ENCODE assay signal across 9 mouse cellular contexts in the genomic region with DNA sequence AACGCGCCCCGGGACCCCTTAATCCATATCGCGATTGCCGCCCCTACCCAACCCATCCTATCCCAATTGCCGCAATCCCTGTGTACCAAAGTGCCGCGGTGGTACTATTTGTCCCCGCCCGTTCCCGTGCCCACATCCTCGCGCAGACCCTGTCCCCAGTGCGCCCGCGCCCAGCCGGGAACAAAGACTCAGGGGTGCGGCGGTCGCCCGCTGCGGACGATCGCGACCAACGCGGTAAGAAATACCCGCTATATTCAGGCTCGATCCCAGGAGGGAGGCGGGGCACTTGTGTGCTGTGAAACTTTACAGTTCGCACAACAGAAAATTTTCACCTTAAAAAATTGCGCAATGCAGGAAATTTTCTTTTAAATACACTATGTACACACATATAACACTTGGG. TPM values are rescaled to one million over a fixed set of nuclear protein-coding genes. Genes with fewer than 3 reads are reported as not detected.
DNase-seq lines count a peak whose midpoint lies in the region; ATAC-seq and TF ChIP-seq lines count a peak whose summit lies in the region.
"Had no signal": no experiment of that assay in that cellular context is flagged by ENCODE, and none has a peak within 500 bp of the region (broad histone marks: within the 10 kb centered on the region; RNA-seq: fewer than 3 reads in every experiment).

No protein-coding gene starts in this region.

- peaks cover 14% of the 10 kb centered on the region; the same call in 1 of the 2 replicates for H3K9me3 ChIP-seq in embryonic facial prominence, embryonic 11.5 days (replicated peaks; ENCODE audit: control insufficient read depth, low read length)
- H3K9me3 ChIP-seq in intestine, embryonic 15.5 days: 0 out of 2 replicates have a peak, but pooled peaks cover 2% of the 10 kb centered on the region
- H3K9me3 ChIP-seq in neural tube, embryonic 13.5 days: peaks cover 53% of the 10 kb centered on the region

- DNase-seq in layer of hippocampus, adult 2 months (ENCODE audit: low spot score in 2 of 2): no peak
- no peak for DNase-seq in layer of hippocampus, postnatal 25 days (ENCODE audit: extremely low spot score in 1 of 2, low spot score in 1 of 2)
- DNase-seq in embryonic facial prominence, embryonic 11.5 days (ENCODE audit: low spot score): peak; percentile 41
- DNase-seq in adrenal gland, postnatal 36 days: no peak
- no peak for DNase-seq in kidney, adult 2 months
- DNase-seq in left cerebral cortex, postnatal 36 days (ENCODE audit: low spot score in 2 of 2): no peak
- DNase-seq: thymus, adult 2 months had no signal

- intact Hi-C loops in left cerebral cortex, postnatal 36 days (cut with DNase I): no loop called here

- TF ChIP-seq CTCF in layer of hippocampus, adult 2 months (conservative IDR thresholded peaks at IDR 0.05): no peak
- no peak for TF ChIP-seq CTCF in kidney, adult 2 months (conservative IDR thresholded peaks at IDR 0.05; ENCODE audit: insufficient read depth, insufficient read length, low read depth, low read length)

- peak overlapping the region; percentile 59 for H3K4me3 ChIP-seq in layer of hippocampus, adult 2 months
- peak overlapping the region; percentile 65 for H3K4me3 ChIP-seq in embryonic facial prominence, embryonic 11.5 days (ENCODE audit: low read depth, low read length)
- H3K4me3 ChIP-seq in intestine, embryonic 15.5 days (replicated peaks): peak overlapping the region; percentile 43
- peak overlapping the region; percentile 59 for H3K4me3 ChIP-seq in neural tube, embryonic 13.5 days
- H3K4me3 ChIP-seq in kidney, adult 2 months (ENCODE audit: insufficient read depth, low read depth, low read length): no peak overlapping the region

- 54% methylated on average over 33 of the region's 33 CpGs for WGBS in embryonic facial prominence, embryonic 11.5 days
- WGBS in intestine, embryonic 15.5 days: 51% methylated on average over 33 of the region's 33 CpGs
- WGBS in neural tube, embryonic 13.5 days: 37% methylated on average over 33 of the region's 33 CpGs
- 60% methylated on average over 33 of the region's 33 CpGs for WGBS in kidney, adult 2 months

- H3K9ac ChIP-seq in embryonic facial prominence, embryonic 11.5 days (replicated peaks; ENCODE audit: low read length): peak overlapping the region; percentile 85
- H3K9ac ChIP-seq in intestine, embryonic 15.5 days: peak overlapping the region; percentile 44
- H3K9ac ChIP-seq in neural tube, embryonic 13.5 days: peak overlapping the region; percentile 88

- no peaks in the 10 kb centered on the region for H3K27me3 ChIP-seq in embryonic facial prominence, embryonic 11.5 days (ENCODE audit: control insufficient read depth, insufficient read depth, low read length)
- no peaks in the 10 kb centered on the region for H3K27me3 ChIP-seq in intestine, embryonic 15.5 days (replicated peaks)
- no peaks in the 10 kb centered on the region for H3K27me3 ChIP-seq in neural tube, embryonic 13.5 days
- H3K27me3 ChIP-seq in kidney, adult 2 months (replicated peaks; ENCODE audit: control insufficient read depth, insufficient read depth, low read length): no peaks in the 10 kb centered on the region

- H3K4me1 ChIP-seq in embryonic facial prominence, embryonic 11.5 days (ENCODE audit: control insufficient read depth, insufficient read depth, low read length): no peaks in the 10 kb centered on the region
- H3K4me1 ChIP-seq in intestine, embryonic 15.5 days (replicated peaks): peaks cover 31% of the 10 kb centered on the region
- H3K4me1 ChIP-seq in neural tube, embryonic 13.5 days (replicated peaks): peaks cover 74% of the 10 kb centered on the region
- H3K4me1 ChIP-seq in kidney, adult 2 months (ENCODE audit: control insufficient read depth, insufficient read depth, low read length): peaks cover 7% of the 10 kb centered on the region

- TF ChIP-seq POLR2A in kidney, adult 2 months (IDR thresholded peaks at IDR 0.05; ENCODE audit: low read depth, low read length): no peak

- H3K4me2 ChIP-seq in embryonic facial prominence, embryonic 11.5 days (ENCODE audit: low read depth, low read length): peak overlapping the region; percentile 29
- peak overlapping the region; percentile 65 for H3K4me2 ChIP-seq in intestine, embryonic 15.5 days (replicated peaks)
- H3K4me2 ChIP-seq in neural tube, embryonic 13.5 days: peak overlapping the region; percentile 79

- H3K36me3 ChIP-seq in embryonic facial prominence, embryonic 11.5 days (replicated peaks; ENCODE audit: control insufficient read depth, insufficient read depth, low read depth, low read length): peaks cover 16% of the 10 kb centered on the region
- H3K36me3 ChIP-seq in intestine, embryonic 15.5 days: peaks cover 47% of the 10 kb centered on the region
- H3K36me3 ChIP-seq in neural tube, embryonic 13.5 days: peaks cover 84% of the 10 kb centered on the region
- H3K36me3 ChIP-seq in kidney, adult 2 months (ENCODE audit: control insufficient read depth, insufficient read depth, low read length): no peaks in the 10 kb centered on the region

- ATAC-seq in embryonic facial prominence, embryonic 11.5 days (replicated peaks; ENCODE audit: insufficient number of reproducible peaks, low FRiP score, low TSS enrichment, low read depth): no peak
- ATAC-seq in intestine, embryonic 15.5 days: no peak
- ATAC-seq in neural tube, embryonic 13.5 days (ENCODE audit: low read depth): peak; percentile 16

- peak overlapping the region; percentile 77 for H3K27ac ChIP-seq in layer of hippocampus, adult 2 months
- peak overlapping the region; percentile 84 for H3K27ac ChIP-seq in embryonic facial prominence, embryonic 11.5 days (replicated peaks; ENCODE audit: low read depth, low read length)
- no peak overlapping the region for H3K27ac ChIP-seq in intestine, embryonic 15.5 days
- peak overlapping the region; percentile 91 for H3K27ac ChIP-seq in neural tube, embryonic 13.5 days (replicated peaks)
- H3K27ac ChIP-seq in kidney, adult 2 months (ENCODE audit: insufficient read depth, low read depth, low read length): no peak overlapping the region

RNA-seq across cellular contexts. Expression of gene Nnat, which starts 0.4 kb away (rescaled TPM):
- 100 to 1,000 TPM; 437 to 558 TPM for total RNA-seq in layer of hippocampus, adult 2 months (2021)
- 100 to 1,000 TPM; 534 to 747 TPM for total RNA-seq in layer of hippocampus, postnatal 25 days (2021)
- 1,482 and 1,542 TPM in 2 replicates for polyA plus RNA-seq in embryonic facial prominence, embryonic 11.5 days (2014; fragmentation: Nextera tagmentation; extraction: Ambion mirVana)
- polyA plus RNA-seq in intestine, embryonic 15.5 days (2015; fragmentation: Nextera tagmentation; extraction: Ambion mirVana): 428 and 457 TPM in 2 replicates
- polyA plus RNA-seq in neural tube, embryonic 13.5 days (2015; fragmentation: Nextera tagmentation; extraction: Ambion mirVana): 4,054 and 4,218 TPM in 2 replicates
- 10 to 100 TPM; 50.0 to 97.9 TPM for total RNA-seq in adrenal gland, postnatal 36 days (2021)
- 1.9 and 3.9 TPM in 2 replicates for polyA plus RNA-seq in kidney, adult 2 months (2012; rRNA removed)
- total RNA-seq in left cerebral cortex, postnatal 36 days (2021): 100 to 1,000 TPM; 188 to 255 TPM

RNA-seq across cellular contexts. Expression of gene Blcap, which starts 10.8 kb away (rescaled TPM):
- total RNA-seq in layer of hippocampus, adult 2 months (2021): 100 to 1,000 TPM; 131 to 139 TPM
- total RNA-seq in layer of hippocampus, postnatal 25 days (2021): 100 to 1,000 TPM; 122 to 130 TPM
- 90.2 and 97.9 TPM in 2 replicates for polyA plus RNA-seq in embryonic facial prominence, embryonic 11.5 days (2014; fragmentation: Nextera tagmentation; extraction: Ambion mirVana)
- polyA plus RNA-seq in intestine, embryonic 15.5 days (2015; fragmentation: Nextera tagmentation; extraction: Ambion mirVana): 39.2 and 40.9 TPM in 2 replicates
- polyA plus RNA-seq in neural tube, embryonic 13.5 days (2015; fragmentation: Nextera tagmentation; extraction: Ambion mirVana): 165 TPM in 2 replicates
- total RNA-seq in adrenal gland, postnatal 36 days (2021): 10 to 100 TPM; 72.6 to 77.9 TPM
- 43.7 and 49.5 TPM in 2 replicates for polyA plus RNA-seq in kidney, adult 2 months (2012; rRNA removed)
- 100 to 1,000 TPM in 1 of 2 experiments, 10 to 100 TPM in 1; 90.4 to 113 TPM for total RNA-seq in left cerebral cortex, postnatal 36 days (2021)

Comparison
In these comparisons a context has a peak if more than half of its experiments do, and no peak if none do; other contexts are left out.
1. H3K27ac ChIP-seq: peak in layer of hippocampus, adult 2 months (single experiment), embryonic facial prominence, embryonic 11.5 days (single experiment) and neural tube, embryonic 13.5 days (single experiment); none in intestine, embryonic 15.5 days (single experiment) and kidney, adult 2 months (single experiment).
2. H3K4me2 ChIP-seq: peak in every context shown above with its lines; median percentile 79 in neural tube, embryonic 13.5 days; 65 in intestine, embryonic 15.5 days; 29 in embryonic facial prominence, embryonic 11.5 days.
3. Peak in every context shown above with its lines, with median percentiles within 50 percentile points of each other: H3K9ac ChIP-seq.